Mouse (Mus musculus) Muller cell, postnatal 12 days (primary cell): Measurements from ENCODE around the gene Fbxo21.

ENCODE experiments used
- DNase-seq: peaks from one replicate; pipeline ENCODE4 v3.0.0-alpha.2; 2015; ENCODE audit errors: inconsistent ontology term

The Fbxo21 gene

GRCm38 (mm10) chr5:118019905-118020304, 43.4 kb downstream of the Fbxo21 start:
- DNase-seq = no peak

GRCm38 (mm10) chr5:118023053-118023452, 46.5 kb downstream of the Fbxo21 start:
- DNase-seq = no peak

GRCm38 (mm10) chr5:118025880-118026279, 49.4 kb downstream of the Fbxo21 start:
- no peak for DNase-seq

GRCm38 (mm10) chr5:118026343-118026742, 49.8 kb downstream of the Fbxo21 start:
- DNase-seq = no peak

GRCm38 (mm10) chr5:118027101-118027697, 50.7 kb downstream of the Fbxo21 start:
- DNase-seq = no peak

GRCm38 (mm10) chr5:118027698-118028190, 51.2 kb downstream of the Fbxo21 start, which contains the start of gene Tesc:
Gene Tesc, plus strand, starts transcription at chr5:118027743.
- DNase-seq = no peak

GRCm38 (mm10) chr5:118028191-118029034, 51.9 kb downstream of the Fbxo21 start:
- no peak for DNase-seq

GRCm38 (mm10) chr5:118029035-118029408, 52.5 kb downstream of the Fbxo21 start:
- no peak for DNase-seq

- DNase-seq = peak; percentile 76
These were observed 52.9 kb downstream of the Fbxo21 start for GRCm38 (mm10) chr5:118029420-118029819.

GRCm38 (mm10) chr5:118030022-118030675, 53.6 kb downstream of the Fbxo21 start:
- DNase-seq = no peak

GRCm38 (mm10) chr5:118031059-118031458, 54.5 kb downstream of the Fbxo21 start:
- DNase-seq = no peak

- DNase-seq = peak; percentile 52
These were observed 55.0 kb downstream of the Fbxo21 start for GRCm38 (mm10) chr5:118031508-118031907.

GRCm38 (mm10) chr5:118033328-118033727, 56.8 kb downstream of the Fbxo21 start:
- no peak for DNase-seq

GRCm38 (mm10) chr5:118033740-118034139, 57.2 kb downstream of the Fbxo21 start:
- no peak for DNase-seq

GRCm38 (mm10) chr5:118034632-118035031, 58.1 kb downstream of the Fbxo21 start:
- no peak for DNase-seq

- DNase-seq = no peak
These were observed 59.3 kb downstream of the Fbxo21 start for GRCm38 (mm10) chr5:118035786-118036185.

GRCm38 (mm10) chr5:118036888-118037797, 60.6 kb downstream of the Fbxo21 start:
- peak; percentile 37 for DNase-seq

GRCm38 (mm10) chr5:118037798-118038484, 61.4 kb downstream of the Fbxo21 start:
- DNase-seq = peak; percentile 85

- DNase-seq = no peak
These were observed 62.7 kb downstream of the Fbxo21 start for GRCm38 (mm10) chr5:118039241-118039668.

GRCm38 (mm10) chr5:118042599-118042998, 66.1 kb downstream of the Fbxo21 start:
- no peak for DNase-seq

- no peak for DNase-seq
These were observed 67.2 kb downstream of the Fbxo21 start for GRCm38 (mm10) chr5:118043761-118044160.
